Mouse (Mus musculus) cerebellum, adult 9-11 months (tissue): ENCODE results near the gene Tacr2.

Experiments
- DNase-seq: peaks from one replicate; pipeline ENCODE4 v3.0.0; 2022

Tacr2 gene

DNA sequence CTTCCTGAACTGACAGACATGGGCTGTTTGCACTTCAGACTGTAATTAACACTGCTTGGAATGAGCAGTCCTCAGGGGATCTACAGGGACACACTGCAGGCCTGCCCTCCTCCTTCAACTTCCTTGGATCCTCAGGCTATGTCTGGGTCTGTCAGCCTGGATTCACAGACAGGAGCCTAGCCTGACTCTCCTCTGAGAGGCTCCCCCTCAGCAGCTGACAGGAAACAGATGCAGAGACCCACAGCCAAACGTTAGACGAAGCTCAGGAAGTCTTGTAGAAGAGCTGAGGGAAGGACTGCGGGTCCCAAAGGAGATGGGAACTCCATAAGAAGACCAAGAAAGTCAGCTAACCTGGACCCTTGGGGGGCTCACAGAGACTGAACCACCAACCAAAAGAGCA is 54.2 kb downstream of the Tacr2 start:
- no peak for DNase-seq

DNA sequence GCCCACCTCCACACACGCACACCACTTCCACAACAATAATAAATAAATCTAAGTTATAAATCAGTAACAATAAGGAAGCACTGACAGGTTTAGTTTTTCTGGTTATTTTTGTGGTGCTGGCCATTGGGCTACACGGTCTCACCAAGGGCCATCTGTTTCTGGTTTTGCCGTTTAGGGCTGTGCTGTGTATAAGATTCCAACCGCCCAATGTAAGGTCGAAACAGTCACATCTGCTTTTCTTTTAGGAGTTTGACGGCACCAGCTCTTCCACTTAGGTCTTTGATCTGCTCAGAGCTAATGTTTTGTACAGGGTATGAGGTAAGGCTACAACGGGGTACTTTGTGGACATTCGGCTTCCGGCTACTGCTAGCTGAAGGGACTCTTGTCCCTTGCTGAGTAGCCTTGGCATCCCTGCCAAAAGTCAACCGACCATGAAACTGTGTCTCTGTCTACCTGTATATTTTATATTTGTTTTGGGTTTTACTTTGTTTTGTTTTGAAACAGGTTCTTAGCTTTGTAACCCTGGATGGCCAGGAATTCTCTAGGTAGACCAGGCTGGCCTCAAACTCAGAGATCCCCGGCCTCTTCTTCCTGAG is 56.8 kb downstream of the Tacr2 start:
- no peak for DNase-seq

DNA sequence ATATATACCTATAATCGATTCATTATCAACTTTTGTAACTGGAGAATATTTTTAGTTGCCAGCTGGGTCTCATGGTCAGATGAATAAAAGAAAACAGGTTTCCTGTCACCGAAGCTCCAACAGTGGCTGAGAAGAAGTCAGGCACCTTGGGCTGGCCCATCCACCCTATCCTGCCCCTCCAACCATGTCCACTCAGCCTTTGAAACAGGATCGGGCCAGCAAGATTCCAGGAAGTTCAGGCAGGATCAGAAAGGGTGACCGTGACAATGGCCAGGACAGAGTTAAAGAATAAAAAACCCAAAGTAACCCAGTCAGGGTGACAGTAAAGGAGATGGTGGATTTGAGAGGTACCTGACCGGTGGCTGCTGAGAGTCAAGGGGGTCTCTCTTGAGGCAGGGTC is 57.4 kb downstream of the Tacr2 start:
- no peak for DNase-seq

GRCm38 (mm10) chr10:62310259-62311039 is 58.2 kb downstream of the Tacr2 start:
- DNase-seq: no peak

GRCm38 (mm10) chr10:62311464-62311863 is 59.2 kb downstream of the Tacr2 start:
- DNase-seq: no peak

DNA sequence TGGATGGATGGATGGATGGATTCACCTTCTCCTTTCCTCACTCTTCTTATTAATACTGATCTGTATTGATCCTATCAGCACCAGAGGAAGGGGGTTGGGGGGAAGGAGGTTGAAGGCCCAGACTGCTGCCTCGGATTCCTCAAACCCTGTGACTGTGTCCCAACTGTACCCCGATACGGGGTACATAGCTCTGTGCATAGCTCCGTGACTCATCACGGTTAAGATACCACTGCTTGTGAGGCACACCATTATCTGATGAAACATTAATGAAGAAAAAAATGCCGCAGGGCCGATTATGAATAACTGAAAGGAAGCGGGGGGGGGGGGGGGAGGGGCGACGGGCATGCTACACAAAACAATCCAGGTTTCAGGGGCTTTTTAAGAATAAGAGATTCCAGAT is 60.9 kb downstream of the Tacr2 start:
- no peak for DNase-seq

DNA sequence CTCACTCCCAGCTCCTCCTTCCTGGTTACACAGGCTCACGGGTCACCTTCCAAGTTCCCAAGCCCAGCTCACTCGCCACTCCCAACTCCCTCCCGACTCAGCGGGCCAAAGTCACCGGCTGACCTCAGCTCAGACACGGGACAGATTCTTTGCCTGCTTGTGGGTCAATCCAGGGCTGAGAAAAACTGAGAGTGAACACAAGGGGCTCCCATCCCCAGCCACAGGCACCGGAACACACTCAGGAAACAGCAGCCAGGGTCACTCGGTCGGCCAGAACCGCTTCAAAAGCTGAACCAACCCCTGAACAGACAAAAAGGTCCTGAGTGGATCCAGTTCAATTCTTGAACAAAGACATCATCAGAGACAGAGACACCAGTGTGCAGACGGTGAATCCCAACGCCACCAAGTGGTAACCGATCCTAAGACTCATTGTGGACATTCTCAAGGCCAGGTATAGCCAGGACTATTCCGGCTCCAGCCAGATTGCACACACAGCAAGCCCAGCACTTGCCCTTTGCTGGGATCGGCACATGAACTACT is 61.7 kb downstream of the Tacr2 start:
- peak; percentile 59 for DNase-seq
